Mouse (Mus musculus): ENCODE results near the gene Hipk3. TPM values are rescaled to one million over a fixed set of nuclear protein-coding genes. Genes with fewer than 3 reads are reported as not detected.

Gene Hipk3
- polyA plus RNA-seq, 1 experiment from 2014 or later: 45.5 TPM

- ChIA-PET POLR2A (no interaction called here), CTCF (interaction anchor here (1.2 to 1.8 kb wide), 3 partner anchors 10 to 136 kb away, joined by 3 to 7 read pairs (median 3); no protein-coding TSS in a partner anchor)
- no peak for TF ChIP-seq CTCF (IDR thresholded peaks at IDR 0.05)
- ATAC-seq (peak; percentile 79), DNase-seq (ENCODE audit: low read depth, low spot score) (no peak)
- in situ Hi-C loops (cut with MboI; ENCODE audit: low pct_unique_long_range_greater_than_20kb): loop anchor here (5.0 kb wide), 1 partner anchor 138 kb away; no protein-coding TSS in a partner anchor
- H3K27me3 ChIP-seq: no peaks in the 10 kb centered on the region
These were observed 45.1 kb downstream of the Hipk3 start for GRCm38 (mm10) chr2:104449191-104449590.

- ATAC-seq (no peak), DNase-seq (ENCODE audit: low read depth, low spot score) (no peak)
- in situ Hi-C loops (cut with MboI; ENCODE audit: low pct_unique_long_range_greater_than_20kb): loop anchor here (5.0 kb wide), 1 partner anchor 139 kb away; no protein-coding TSS in a partner anchor
- CTCF ChIA-PET: interaction anchor here (1.2 kb wide), 1 partner anchor 137 kb away, joined by 3 read pairs; no protein-coding TSS in a partner anchor
- POLR2A ChIA-PET: no interaction called here
- TF ChIP-seq CTCF (IDR thresholded peaks at IDR 0.05): no peak
- no peaks in the 10 kb centered on the region for H3K27me3 ChIP-seq
These were observed 46.0 kb downstream of the Hipk3 start for GRCm38 (mm10) chr2:104448201-104448600.

DNA sequence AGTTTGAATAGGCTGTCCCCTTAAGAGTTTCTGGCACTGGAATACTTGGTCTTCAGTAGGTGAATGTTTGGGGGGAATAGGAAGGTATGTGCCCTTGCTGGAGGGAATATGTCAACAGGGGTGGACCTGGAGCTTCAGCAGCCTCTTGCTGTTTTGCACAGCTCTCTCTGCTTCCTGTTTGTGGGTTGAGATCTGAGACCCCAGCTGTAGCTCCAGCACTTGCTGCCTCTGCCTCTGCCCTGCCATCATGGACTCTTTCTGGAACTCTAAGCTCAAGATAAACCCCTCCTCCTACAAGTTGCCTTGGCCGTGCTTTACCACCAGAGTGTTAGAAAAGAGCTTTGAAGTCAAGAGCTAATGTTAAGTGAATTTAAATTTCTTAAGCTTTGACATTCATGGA is 48.2 kb downstream of the Hipk3 start:
- no peak for TF ChIP-seq CTCF (IDR thresholded peaks at IDR 0.05)
- ChIA-PET CTCF (interaction anchor here (1.2 to 3.0 kb wide), 3 partner anchors 15 to 45 kb away, joined by 3 to 11 read pairs (median 4); no protein-coding TSS in a partner anchor), POLR2A (no interaction called here)
- ATAC-seq (no peak), DNase-seq (ENCODE audit: low read depth, low spot score) (no peak)
- in situ Hi-C loops (cut with MboI; ENCODE audit: low pct_unique_long_range_greater_than_20kb): loop anchor here (5.0 kb wide), 1 partner anchor 141 kb away; no protein-coding TSS in a partner anchor
- H3K27me3 ChIP-seq: no peaks in the 10 kb centered on the region

GRCm38 (mm10) chr2:104444776-104445175 is 49.5 kb downstream of the Hipk3 start:
- DNase-seq (ENCODE audit: low read depth, low spot score): no peak
- peak; percentile 71 for ATAC-seq
- POLR2A ChIA-PET: interaction anchor here (1.0 kb wide), 1 partner anchor 46 kb away, joined by 8 read pairs; no protein-coding TSS in a partner anchor
- no peaks in the 10 kb centered on the region for H3K27me3 ChIP-seq
- TF ChIP-seq CTCF (IDR thresholded peaks at IDR 0.05): peak; percentile 76
- CTCF ChIA-PET: interaction anchor here (0.6 to 3.0 kb wide), 16 partner anchors 8 to 186 kb away, joined by 3 to 11 read pairs (median 4); no protein-coding TSS in a partner anchor
- in situ Hi-C loops (cut with MboI; ENCODE audit: low pct_unique_long_range_greater_than_20kb): loop anchor here (5.0 kb wide), 1 partner anchor 143 kb away; no protein-coding TSS in a partner anchor

DNA sequence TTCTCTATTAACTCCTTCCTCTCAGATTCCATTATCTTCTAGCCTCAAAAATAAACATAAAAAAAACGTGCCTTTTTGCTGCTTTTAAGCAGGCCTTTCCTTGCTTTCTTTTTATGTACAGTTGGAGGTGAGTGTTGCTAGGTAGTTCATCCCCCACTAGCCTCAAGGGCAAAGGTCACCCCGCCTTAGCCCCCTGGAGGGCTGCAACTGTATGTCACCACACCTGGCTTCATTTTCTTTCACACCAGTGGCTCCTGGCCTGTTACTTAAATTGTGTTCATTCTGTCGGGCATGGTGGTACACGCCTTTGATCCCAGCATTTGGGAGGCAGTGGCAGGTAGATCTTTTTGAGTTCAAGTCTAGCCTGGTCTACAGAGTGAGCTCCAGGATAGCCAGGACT is 51.9 kb downstream of the Hipk3 start:
- ChIA-PET CTCF (interaction anchor here (1.0 kb wide), 1 partner anchor 55 kb away, joined by 4 read pairs; no protein-coding TSS in a partner anchor), POLR2A (no interaction called here)
- ATAC-seq (no peak), DNase-seq (ENCODE audit: low read depth, low spot score) (no peak)
- H3K27me3 ChIP-seq: no peaks in the 10 kb centered on the region
- no peak for TF ChIP-seq CTCF (IDR thresholded peaks at IDR 0.05)
- in situ Hi-C loops (cut with MboI; ENCODE audit: low pct_unique_long_range_greater_than_20kb): no loop called here

DNA sequence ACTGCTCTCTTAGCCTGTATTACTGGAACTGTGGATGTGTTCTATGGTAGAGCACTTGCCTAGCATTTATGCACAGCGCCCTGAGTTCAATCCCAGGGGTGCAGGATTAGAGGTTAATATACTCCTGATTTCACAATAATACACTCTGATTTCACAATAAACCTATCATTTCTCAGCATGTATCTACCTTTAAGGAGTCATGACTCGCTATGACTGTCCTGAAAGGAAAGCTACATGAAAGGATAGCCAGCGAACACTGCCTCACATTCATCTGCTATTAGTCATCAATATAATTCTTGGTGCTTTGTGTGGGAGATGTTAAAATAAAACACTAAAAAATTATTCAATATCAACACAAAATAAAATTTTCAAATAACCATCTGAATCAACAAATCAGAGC is 58.0 kb downstream of the Hipk3 start:
- no peak for TF ChIP-seq CTCF (IDR thresholded peaks at IDR 0.05)
- in situ Hi-C loops (cut with MboI; ENCODE audit: low pct_unique_long_range_greater_than_20kb): loop anchor here (10.0 kb wide), 1 partner anchor 401 kb away; no protein-coding TSS in a partner anchor
- peak; percentile 69 for ATAC-seq
- DNase-seq (ENCODE audit: low read depth, low spot score): no peak
- CTCF ChIA-PET: interaction anchor here (1.0 to 1.4 kb wide), 3 partner anchors 8 to 48 kb away, joined by 3 to 4 read pairs (median 3); no protein-coding TSS in a partner anchor
- no peaks in the 10 kb centered on the region for H3K27me3 ChIP-seq
- POLR2A ChIA-PET: no interaction called here

DNA sequence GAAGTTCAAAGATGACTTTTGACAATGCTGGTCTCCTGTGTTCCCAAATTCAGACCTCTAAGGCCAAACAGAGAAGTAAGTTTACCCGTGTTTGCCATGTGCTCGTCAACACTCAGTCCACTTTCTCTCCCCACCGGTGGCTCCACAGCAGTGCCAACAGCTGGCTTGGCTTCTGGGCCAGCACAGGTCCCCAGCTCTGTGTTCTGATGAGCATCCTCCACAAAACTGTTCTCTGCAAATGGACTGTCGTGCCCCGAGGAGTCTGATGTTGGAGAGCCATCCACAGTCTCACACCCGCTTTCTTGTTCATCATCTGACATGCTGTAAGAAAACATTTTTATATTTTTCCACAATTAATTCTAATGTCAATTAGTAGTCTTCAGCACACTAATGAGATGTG is 63.2 kb downstream of the Hipk3 start:
- in situ Hi-C loops (cut with MboI; ENCODE audit: low pct_unique_long_range_greater_than_20kb): loop anchor here (10.0 kb wide), 1 partner anchor 396 kb away; no protein-coding TSS in a partner anchor
- ATAC-seq: no peak
- H3K27me3 ChIP-seq: no peaks in the 10 kb centered on the region
- ChIA-PET POLR2A (no interaction called here), CTCF (no interaction called here)
- no peak for TF ChIP-seq CTCF (IDR thresholded peaks at IDR 0.05)
- no peak for DNase-seq (ENCODE audit: low read depth, low spot score)

- DNase-seq (ENCODE audit: low read depth, low spot score): no peak
- no peak for ATAC-seq
- CTCF ChIA-PET: no interaction called here
- in situ Hi-C loops (cut with MboI; ENCODE audit: low pct_unique_long_range_greater_than_20kb): loop anchor here (10.0 kb wide), 1 partner anchor 396 kb away; no protein-coding TSS in a partner anchor
- POLR2A ChIA-PET: no interaction called here
- no peak for TF ChIP-seq CTCF (IDR thresholded peaks at IDR 0.05)
- H3K27me3 ChIP-seq: no peaks in the 10 kb centered on the region
These were observed 63.7 kb downstream of the Hipk3 start for GRCm38 (mm10) chr2:104430566-104430965.

DNA sequence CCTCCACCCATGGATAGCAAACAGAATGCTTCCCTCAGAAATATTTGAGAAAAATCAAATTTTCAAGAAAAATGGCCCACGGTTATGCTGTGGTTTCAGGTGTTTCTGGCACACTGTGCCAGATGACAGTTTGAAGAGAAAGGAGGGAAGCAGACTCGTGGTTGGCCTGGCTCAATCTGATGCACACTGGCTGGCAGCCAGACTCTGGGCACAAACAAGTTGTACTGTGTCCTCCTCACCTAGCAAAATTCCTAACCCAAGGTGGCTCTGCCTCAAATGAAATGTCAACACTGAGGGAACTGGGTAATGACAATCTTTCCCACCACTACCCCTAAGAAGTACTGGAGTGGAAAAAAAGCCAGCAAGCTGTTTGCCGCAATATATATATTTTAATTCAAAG is 68.1 kb downstream of the Hipk3 start:
- no peaks in the 10 kb centered on the region for H3K27me3 ChIP-seq
- no peak for ATAC-seq
- ChIA-PET CTCF (interaction anchor here (1.3 kb wide), 1 partner anchor 292 kb away, joined by 6 read pairs; no protein-coding TSS in a partner anchor), POLR2A (no interaction called here)
- DNase-seq (ENCODE audit: low read depth, low spot score): no peak
- TF ChIP-seq CTCF (IDR thresholded peaks at IDR 0.05): no peak
- in situ Hi-C loops (cut with MboI; ENCODE audit: low pct_unique_long_range_greater_than_20kb): no loop called here

DNA sequence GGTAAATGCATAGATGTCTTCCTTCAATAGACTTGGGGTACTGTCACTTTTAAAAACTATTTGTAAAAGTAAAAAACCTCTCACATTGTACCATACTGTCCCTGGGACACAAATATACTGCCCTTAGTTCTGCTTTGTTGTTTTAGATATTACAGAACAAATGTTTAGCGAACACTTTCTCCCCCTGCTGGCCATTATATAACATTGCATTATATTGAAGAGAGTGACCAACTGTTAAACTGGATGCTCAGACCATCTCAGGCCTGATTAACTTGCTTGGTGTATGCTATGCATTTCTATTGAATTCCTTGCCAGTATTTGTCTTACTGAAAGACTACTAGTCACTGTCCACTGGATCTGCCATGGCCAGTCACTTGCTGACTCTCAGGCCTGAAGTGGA is 72.0 kb downstream of the Hipk3 start:
- POLR2A ChIA-PET: no interaction called here
- CTCF ChIA-PET: interaction anchor here (1.0 kb wide), 1 partner anchor 44 kb away, joined by 3 read pairs; no protein-coding TSS in a partner anchor

DNA sequence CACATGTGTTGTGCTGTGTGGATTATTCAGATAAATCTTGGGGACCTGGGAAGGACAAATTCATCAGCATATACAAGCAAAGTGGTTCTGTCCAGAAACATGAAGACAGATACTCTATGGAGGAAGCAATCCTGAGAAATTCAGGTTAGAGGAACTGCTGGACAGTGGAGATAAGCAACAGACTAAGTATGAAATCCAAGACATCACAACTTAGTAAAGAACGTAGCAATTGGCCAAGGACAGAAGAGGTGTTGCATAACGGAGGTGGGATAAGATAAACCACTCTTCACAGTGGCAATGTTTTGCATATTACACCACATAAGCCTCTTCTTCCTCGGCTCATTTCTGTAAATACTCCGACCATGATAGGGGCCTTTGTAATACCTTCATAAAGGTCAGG is 73.4 kb downstream of the Hipk3 start:
- ATAC-seq (no peak), DNase-seq (ENCODE audit: low read depth, low spot score) (no peak)
- POLR2A ChIA-PET: no interaction called here
- TF ChIP-seq CTCF (IDR thresholded peaks at IDR 0.05): no peak
- H3K27me3 ChIP-seq: no peaks in the 10 kb centered on the region
- in situ Hi-C loops (cut with MboI; ENCODE audit: low pct_unique_long_range_greater_than_20kb): no loop called here
- CTCF ChIA-PET: no interaction called here

More for the DNA sequence above, 72.0 kb downstream of the Hipk3 start:
- TF ChIP-seq CTCF (IDR thresholded peaks at IDR 0.05): peak; percentile 56
- ATAC-seq: peak; percentile 51
- H3K27me3 ChIP-seq: no peaks in the 10 kb centered on the region
- in situ Hi-C loops (cut with MboI; ENCODE audit: low pct_unique_long_range_greater_than_20kb): no loop called here
- no peak for DNase-seq (ENCODE audit: low read depth, low spot score)

Measured in Patski (cell line).